Comparison of ENCODE assay signal across 13 mouse cellular contexts in the genomic region with DNA sequence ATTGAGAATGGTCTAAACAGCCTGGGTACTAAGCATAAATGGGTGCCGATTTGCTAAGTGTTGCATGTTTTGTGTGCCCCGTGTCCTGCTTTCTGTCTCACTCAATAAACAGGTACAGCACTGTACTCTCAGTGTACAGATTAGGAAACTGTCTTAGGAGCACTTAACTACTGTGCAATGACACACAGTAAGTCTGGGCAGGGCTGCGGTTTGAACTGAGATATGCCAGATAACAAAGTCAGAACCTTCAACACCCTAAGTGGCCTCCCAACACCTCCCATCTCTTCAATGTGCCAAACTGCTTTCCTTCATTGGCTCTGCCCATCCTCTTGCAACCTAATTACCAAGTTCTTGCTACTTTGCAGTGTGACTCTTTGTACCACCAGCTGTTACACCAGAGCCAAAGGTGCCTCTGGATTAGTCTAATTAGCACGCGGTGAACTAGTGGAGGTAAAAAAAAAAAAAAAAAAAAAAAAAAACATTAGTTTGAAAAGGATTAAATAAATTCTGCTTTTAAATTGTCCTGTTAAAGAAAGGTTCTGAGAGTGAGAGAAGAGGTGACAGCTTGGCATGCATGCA.
DNase-seq lines count a peak whose midpoint lies in the region; ATAC-seq lines count a peak whose summit lies in the region.
"Had no signal": no experiment of that assay in that cellular context is flagged by ENCODE, and none has a peak within 500 bp of the region (broad histone marks: within the 10 kb centered on the region; RNA-seq: fewer than 3 reads in every experiment).

No protein-coding gene starts in this region.

- peak; percentile 14 for DNase-seq in retina, embryonic 14.5 days (ENCODE audit: low spot score)
- no peak for DNase-seq in retina, postnatal 1 day
- DNase-seq in liver, embryonic 13.5 days, result peak; percentile 33
- peak; percentile 42 to 69 for DNase-seq in natural killer cell, adult 2 months (ENCODE audit: low spot score in 2 of 2)
- DNase-seq in layer of hippocampus, adult 11-12 months (ENCODE audit: low spot score), result no peak
- DNase-seq in layer of hippocampus, postnatal 25 days (ENCODE audit: extremely low spot score in 1 of 2, low spot score in 1 of 2), result no peak
- no peak for DNase-seq in testis, postnatal 14 days (ENCODE audit: low spot score)
- DNase-seq: adrenal gland, postnatal 14 days; right cerebral cortex, postnatal 14 days had no signal

- no peak overlapping the region; the same call in 1 of the 2 replicates for H3K9ac ChIP-seq in liver, embryonic 13.5 days
- H3K9ac ChIP-seq: heart, embryonic 15.5 days; hindbrain, embryonic 15.5 days; limb, embryonic 15.5 days had no signal

- peaks cover 12% of the 10 kb centered on the region for H3K36me3 ChIP-seq in liver, embryonic 13.5 days
- H3K36me3 ChIP-seq: hindbrain, embryonic 15.5 days had no signal

- no peak overlapping the region for H3K4me3 ChIP-seq in liver, embryonic 13.5 days (replicated peaks)
- H3K4me3 ChIP-seq: heart, embryonic 15.5 days; hindbrain, embryonic 15.5 days; limb, embryonic 15.5 days had no signal

- peaks cover 44% of the 10 kb centered on the region for H3K4me1 ChIP-seq in liver, embryonic 13.5 days (replicated peaks)

- peak; percentile 96 for ATAC-seq in activated CD4-positive, CD25-positive, alpha-beta regulatory T cell, adult 4 months
- peak; percentile 89 for ATAC-seq in liver, embryonic 13.5 days (ENCODE audit: low read depth)

- H3K9me3 ChIP-seq in liver, embryonic 13.5 days (replicated peaks), result no peaks in the 10 kb centered on the region
- H3K9me3 ChIP-seq: heart, embryonic 15.5 days; hindbrain, embryonic 15.5 days; limb, embryonic 15.5 days had no signal

- no peak overlapping the region for H3K27ac ChIP-seq in liver, embryonic 13.5 days
- H3K27ac ChIP-seq: heart, embryonic 15.5 days; hindbrain, embryonic 15.5 days; limb, embryonic 15.5 days had no signal

- 23% methylated on average over 5 of the region's 5 CpGs for WGBS in liver, embryonic 13.5 days (ENCODE audit: insufficient replicate concordance)

- H3K27me3 ChIP-seq in liver, embryonic 13.5 days, result no peaks in the 10 kb centered on the region
- H3K27me3 ChIP-seq: heart, embryonic 15.5 days; hindbrain, embryonic 15.5 days; limb, embryonic 15.5 days had no signal

- no peak overlapping the region for H3K4me2 ChIP-seq in liver, embryonic 13.5 days
- H3K4me2 ChIP-seq: heart, embryonic 15.5 days; hindbrain, embryonic 15.5 days; limb, embryonic 15.5 days had no signal

Comparison
In these comparisons a context has a peak if more than half of its experiments do, and no peak if none do; other contexts are left out.
1. DNase-seq: peak in retina, embryonic 14.5 days (single experiment), liver, embryonic 13.5 days (single experiment) and natural killer cell, adult 2 months (2 of 2); none in retina, postnatal 1 day (single experiment), layer of hippocampus, adult 11-12 months (single experiment), layer of hippocampus, postnatal 25 days (0 of 2) and testis, postnatal 14 days (single experiment).